Mouse (Mus musculus) lung, postnatal 25 days (tissue): ENCODE results near the gene Synj2.
A peak's percentile ranks its signal among the peaks of the same experiment; 100 is the strongest.

ENCODE experiments used
- DNase-seq: peaks from one replicate; pipeline ENCODE4 v3.0.0; 2022; ENCODE audit warnings: low spot score

The Synj2 gene

DNA sequence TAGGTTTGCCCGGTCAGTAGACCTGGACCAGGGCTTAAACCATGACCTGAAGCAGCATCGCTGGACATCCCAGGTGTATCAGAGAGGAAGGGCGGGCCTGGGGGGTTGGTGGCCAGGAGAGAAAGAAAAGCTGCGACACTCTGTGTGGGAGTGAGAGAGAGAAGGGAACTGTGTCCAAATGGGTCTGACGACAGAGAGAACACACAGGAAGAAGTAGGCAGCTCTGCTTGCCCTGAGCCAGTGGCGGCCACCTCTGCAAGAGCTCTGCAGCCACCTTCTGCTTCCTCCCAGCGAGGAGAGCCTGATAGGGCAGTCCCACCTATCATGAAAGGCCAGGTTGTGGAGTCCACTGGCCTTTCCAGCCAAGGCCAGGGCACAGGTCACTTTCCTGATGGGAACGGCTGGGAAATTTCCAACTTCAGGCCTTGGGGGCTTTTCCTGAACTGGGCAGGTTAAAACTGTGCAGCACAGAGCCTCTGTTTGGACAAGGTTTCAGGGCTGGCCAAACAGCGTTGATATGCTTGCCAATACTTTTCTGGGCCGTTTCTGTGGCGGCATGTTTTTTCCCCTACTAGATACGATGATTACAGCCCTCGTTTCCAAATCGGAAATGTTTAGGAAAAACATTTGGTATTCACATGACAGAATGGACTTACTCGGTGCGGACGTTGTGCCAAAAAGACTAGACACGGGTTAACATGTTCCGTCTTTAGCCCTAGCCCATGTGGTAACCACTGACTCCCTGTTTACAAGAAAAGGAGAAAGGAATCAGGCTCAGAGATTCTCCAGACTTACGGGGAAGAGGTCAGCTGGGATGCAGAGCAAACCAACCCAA is 35.4 kb downstream of the Synj2 start:
- DNase-seq: peak; percentile 40

DNA sequence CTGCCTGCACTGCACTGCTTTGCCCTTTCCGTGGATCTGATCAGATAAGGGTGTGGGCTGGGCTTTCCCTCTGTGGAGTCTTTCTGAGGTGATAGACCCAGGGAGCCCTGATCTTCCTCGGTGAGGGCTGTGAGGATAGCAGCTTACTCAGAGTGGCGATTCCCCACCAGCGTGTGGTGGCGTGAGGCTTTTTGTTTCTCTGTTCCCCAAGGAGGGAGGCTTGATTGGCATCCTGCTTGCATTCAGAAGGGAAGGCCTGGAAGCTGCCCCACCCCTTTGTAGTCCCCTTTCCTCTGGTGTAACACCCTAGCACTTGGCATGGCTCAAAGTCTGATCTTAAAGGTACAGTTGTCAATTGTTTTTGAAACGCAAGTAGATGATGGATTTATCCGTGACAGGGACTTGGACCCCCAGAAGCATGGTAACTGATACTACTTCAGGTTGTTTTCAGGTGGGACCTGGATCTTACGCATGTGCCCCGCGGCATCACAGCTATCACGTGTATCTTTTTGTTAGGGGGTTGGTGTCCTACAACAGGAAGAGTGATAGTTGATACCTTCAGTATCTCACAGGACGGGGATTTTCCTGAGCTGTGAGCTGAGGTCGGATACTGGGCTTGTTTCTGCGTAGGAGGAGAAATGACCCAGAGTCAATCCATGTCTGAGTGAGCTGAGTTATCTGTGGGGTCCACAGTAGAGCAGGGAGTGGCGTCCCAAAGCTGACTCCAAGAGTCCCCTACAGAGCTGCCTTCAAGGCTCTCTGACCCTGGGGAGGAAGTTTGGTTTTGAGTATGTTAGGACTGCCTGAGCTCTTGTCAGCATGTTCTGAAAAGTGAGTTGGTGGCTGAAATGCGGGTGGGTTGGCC is 36.2 kb downstream of the Synj2 start:
- peak; percentile 84 for DNase-seq

DNA sequence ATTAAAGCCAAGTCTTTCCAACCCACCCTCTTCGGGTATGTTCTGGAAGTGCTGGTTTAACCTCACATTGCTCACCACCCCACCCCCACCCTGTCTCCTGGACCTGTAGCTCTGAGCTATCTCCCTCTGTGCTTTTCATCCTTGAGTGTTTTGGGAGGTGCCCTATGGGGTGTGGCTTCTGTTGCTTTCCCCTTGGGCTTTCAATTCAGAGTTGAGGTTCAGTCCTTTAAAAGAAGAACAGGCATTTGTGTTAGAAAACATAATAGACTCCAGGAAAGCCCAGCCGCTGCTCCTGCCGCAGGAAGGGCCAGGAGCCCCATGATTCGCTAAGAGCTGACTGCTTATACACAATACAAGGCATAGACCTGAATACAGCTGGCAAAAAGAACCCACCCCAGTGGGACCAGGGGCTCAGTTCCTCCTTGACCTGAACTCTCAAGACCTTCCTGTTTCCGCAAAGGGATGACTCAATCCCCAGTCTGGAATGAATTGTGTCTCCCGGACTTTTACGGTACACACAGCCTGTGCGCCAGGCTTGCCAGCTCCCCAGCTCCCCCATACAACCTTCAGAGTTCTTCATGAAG is 36.9 kb downstream of the Synj2 start:
- peak; percentile 44 for DNase-seq

DNA sequence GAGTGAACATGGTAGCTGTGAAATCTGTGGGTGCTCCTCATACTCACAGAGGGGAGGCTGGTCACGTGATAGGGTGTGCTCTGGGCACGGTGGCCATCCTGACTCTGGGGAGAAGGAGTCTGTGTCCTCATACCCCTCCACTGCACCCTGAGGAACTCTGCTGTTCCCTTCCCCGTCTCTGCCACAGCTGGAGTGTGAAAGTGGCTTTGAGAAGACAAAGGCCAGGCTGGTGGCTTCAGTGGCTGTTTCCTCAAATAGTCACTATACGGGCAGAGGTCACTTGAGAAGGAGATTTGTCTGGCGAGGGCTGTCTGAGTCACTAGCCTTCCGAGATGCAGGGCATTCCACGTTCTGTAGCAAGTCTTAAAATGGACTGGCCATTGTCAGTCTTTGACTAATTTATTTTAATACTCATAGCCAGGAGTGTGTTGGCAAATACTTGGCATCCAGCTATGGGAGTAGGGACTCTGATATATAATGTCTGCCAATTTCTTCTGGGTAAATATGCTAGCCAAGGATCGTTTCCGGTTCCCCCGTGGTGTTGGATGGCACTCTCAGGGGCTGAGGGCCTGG is 37.5 kb downstream of the Synj2 start:
- no peak for DNase-seq

DNA sequence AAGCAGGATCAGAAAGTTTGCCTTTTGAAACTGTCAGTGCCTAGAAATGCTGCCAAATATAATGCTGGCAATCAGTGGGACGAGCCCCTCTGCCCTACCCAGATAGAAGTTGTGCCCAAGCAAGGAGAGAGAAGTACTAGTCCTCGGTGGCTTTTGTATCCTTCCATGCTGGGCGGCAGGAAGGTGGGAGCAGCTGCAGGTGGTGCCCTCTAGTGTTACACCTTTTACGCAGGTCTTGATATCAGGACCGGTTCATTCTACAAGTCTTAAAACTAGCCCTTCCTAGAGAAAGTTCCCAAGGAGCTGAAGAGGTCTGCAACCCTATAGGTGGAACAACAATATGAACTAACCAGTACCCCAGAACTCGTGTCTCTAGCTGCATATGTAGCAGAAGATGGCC is 39.8 kb downstream of the Synj2 start:
- peak; percentile 46 for DNase-seq

DNA sequence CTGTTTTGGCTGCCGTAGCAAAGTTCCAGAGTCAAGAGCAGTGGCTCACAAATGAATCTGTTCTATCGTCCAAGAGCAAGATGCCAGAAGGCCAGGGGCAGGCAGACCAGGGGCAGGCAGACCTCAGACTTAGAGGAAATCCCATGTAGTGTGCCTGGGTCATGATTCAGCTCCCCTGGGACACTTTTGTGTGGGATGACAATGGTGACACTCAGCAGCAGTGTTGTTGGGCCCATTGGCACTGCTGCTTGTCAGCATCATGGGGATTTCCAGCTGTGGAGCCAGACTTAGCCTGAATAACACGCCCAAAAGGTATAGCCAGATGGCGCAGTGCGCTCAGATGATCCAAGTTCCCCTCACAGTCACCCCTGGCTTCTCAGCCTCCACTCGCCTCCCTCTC is 42.1 kb downstream of the Synj2 start:
- no peak for DNase-seq

DNA sequence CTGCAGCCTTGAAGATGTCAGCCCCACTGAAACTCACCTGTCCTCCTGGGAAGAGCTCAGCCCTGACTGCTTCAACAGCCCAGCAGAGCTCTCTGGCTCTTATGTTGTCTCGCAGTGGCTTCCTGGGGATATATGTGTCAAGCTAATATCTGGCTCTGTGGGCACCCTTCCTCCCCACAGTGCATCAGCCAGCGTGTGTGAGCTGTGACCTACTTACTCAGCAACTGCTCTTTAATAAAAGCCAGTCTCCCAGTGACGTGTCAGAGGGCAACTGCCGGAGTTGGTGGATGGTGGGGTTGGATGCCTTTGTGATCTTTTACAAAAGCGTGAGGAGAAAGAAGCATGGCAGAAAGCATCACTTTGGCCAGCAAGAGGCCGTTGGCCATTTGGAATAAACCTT is 42.8 kb downstream of the Synj2 start:
- no peak for DNase-seq

DNA sequence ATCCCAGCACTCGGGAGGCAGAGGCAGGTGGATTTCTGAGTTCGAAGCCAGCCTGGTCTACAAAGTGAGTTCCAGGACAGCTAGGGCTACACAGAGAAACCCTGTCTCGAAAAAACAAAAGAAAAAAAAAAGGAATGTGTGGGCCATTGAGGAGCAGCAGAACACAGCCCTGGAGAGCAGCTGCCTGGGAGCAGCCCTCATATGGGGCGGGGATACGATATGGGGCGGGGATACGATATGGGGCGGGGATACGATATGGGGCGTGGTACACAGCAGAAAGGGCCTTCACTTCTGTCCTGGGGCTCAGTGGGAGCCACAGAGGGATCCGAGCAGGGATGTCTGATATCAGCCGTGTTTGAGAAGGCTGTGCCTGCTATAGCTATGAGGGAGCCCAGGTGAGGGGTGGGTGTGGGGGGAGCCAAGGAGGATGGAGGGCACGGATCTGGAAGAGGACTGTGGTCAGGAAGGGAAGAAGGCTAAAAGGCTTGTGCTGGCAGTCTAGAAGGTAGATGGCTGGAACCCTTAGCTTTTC is 43.7 kb downstream of the Synj2 start:
- no peak for DNase-seq

DNA sequence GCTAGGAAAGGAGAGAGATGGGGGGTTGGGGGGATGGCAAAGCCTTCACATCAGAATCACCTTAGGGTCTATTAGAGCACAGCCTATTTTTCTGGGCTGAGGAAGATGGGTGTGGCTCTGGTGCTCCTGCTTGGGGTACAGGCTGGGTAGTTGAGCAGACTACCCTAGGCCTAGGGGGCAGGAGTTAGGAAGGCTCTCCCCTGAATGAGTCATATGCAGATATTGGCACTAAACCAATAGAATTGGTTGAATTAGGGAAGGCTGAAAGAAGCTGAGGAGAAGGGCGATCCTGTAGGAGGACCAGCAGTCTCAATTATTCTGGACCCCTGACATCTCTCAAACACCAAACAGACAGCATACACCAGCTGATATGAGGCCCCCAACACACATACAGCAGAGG is 44.2 kb downstream of the Synj2 start:
- DNase-seq: no peak

DNA sequence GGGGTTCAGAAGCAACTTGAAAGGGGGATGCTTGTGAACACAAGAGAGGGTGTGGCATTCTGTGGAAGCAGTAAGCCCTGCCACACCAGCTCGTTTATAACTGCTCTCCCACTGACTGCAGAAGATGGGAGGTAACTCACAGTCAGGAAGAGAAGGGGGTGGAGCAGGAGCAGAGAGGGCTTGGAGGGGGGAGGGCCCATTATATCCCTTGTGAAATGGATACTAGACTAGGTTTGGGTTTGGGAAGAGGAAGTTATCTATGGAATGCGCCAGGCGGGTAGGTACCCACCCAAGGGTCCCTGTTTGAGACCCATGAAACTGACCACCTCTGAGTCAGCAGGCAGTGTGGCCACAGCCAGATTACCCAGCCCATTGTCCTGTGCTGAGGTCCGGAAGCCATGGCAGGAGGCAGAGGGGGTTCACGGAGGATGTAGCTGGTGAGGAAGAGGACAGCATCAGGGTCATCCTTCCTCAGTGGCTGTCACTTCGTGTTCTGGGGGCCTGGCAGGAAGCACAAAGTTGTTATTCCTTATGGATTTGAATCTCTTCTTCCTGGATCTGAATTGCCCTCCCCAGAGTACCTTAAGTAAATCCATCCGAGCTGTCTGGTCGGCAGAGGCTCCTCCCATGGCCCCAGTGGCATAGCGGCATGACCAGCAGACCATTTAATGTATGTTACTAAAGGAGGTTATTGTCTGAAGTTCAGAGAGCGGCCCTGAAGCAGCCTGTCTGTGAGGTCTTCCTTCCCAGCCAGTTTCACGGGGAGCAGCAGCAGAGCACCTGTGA is 46.4 kb downstream of the Synj2 start:
- no peak for DNase-seq

DNA sequence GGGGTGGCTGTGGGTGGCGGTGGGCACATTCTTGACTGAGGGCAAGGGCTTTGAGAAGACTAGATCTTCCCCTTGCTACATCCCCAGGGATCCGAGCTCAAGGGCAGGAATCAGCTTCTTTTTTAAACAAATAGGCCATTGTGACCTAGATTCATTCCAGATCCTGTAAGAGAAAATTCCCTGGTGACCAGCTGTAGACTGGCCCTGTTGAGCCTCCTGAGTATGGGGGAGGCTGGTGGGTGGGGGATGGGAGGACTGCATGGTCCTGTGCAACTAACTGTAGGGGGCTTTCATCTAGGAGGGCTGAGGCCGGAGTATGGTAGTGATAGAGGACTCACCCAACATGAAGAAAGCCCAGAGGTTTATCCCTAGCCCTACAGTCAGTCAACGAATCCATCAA is 47.0 kb downstream of the Synj2 start:
- no peak for DNase-seq

DNA sequence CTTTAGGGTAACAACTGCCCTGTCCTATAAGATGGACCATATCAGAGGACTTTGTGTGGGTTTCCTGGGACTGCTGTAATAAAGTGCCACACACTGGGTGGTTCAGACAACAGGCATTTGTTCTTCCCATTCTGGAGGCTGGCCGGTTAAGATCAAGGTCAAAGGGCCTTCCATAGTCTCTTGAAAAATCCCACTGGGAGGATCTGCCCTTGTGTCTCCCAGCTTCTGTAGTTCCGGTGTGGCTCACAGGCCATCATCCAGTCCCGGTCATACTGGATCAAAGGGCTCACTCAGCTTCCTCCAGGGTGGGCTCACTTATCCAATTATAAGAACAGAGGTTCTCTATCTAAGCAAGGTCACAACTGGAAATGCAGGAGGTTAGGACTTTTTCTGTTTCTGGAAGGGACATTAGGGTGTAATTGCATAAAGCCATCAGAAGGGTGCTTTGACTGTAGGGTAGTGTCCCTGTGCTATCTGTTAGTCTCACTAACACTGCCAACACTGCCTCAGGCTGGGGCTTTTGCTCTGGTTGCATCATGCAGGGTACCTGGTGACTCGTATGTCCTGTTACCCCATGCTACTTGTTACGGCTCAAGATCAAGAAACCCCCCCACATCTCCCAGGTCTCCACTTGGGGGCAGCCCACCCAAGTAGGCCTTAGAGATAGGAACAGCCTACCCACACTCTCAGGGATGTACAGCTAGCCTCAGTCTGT is 51.9 kb downstream of the Synj2 start:
- DNase-seq: no peak

DNA sequence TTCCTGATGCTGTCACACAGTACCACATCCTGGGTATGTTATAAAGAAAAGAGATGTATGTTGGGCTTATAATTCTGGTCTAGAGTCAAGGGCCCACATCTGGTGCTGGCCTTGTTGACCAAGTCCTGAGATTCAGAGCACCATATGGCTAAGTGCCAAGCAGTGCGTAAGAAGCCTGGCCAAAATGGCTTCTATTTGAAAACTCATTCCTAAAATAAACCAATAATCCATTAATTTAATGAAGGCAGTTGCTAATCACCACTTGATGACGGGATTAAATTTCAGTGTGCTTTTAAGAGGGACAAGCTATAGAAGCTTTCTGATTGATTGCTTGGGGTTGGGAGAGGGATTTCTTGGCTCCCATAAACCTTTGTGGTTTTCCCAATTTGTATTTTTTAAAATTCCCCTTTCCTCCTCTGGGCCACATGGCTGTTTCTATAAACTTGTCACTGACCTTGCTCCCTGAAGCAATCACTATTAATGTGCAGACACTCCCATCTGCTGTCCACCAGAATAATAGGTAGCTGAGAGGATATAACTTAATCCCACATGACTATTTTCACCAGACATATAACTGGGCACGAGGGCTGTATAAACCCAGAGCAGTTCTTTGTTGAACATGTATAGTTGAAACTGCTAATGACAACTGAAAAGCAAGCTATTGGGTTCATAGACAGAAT is 52.6 kb downstream of the Synj2 start:
- no peak for DNase-seq

DNA sequence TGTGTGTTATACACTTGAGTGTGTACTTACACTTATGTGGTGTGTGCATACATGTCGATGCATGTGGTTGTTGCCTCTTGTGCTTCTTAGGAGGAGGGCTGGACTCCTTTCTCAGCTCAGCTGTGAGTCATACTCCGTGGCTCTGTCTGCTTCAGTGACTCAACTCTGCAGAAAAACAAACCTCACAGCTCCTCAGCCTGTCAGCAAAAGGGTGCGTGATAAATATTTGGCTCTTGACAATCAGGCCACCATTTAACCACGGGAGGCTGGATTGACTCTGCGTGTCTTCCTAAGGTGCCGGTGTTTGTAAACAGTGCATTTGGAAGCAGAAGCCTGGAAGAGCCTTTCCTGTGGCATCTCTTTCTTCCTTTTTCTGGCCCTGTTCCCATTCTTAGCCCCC is 53.5 kb downstream of the Synj2 start:
- no peak for DNase-seq

DNA sequence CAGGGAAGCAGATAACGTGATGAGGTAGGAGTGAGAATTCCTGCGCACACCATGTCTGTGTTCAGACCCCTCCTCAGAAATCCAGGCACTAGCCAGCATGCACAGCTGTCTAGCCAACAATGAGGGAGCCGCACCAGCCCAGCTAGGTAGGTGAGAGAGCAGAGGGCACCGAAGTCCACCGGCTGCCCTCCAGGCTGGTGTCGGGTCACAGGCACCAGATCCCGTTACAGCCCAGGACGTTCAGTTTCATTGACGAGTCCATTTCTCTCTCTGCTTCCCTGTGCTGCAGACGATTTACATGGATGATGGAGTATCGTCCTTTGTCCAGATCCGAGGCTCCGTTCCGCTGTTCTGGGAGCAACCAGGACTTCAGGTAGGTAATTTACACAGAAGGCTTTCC is 55.5 kb downstream of the Synj2 start:
- DNase-seq: no peak

DNA sequence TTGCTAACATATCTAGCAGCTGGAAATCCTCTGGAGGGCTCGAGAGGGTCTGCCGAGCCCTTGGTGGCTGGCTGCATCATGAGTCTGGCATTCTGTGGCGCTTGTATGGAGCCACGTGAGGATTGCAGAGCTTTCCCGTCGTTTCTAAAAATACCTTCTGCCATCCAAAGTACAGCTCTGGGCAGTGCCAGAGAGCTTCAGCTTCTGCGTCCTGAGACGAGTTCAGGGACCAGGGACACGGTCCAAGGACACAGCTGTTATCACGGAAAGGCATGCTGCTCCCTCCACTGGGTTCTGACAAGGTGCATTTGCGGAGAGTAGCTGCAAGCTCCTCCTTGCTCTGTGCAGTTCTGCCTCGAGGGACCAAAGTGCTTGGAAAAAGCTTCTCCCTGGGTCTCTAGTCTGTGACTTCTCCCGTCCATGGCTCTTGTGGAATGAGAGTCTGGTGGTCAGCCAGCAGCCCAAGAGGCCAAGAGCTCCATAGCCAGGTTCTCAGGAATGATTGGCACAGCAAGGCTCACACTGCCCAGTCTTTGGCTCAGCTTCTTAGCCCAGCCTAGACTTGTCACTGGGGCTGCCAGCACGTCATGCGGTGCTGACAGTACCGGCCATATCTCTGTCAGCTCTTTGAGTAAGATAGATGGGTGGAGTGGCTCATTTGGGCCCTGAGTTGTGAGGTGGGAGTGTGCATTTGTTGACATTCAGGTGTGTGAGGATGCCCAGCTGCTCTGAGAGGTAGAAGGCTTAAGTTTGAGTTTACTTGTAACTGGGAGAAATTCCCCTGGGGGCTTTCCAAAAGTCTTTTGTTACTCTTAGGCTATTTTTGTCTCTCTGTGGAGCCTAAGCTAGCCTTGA is 56.5 kb downstream of the Synj2 start:
- peak; percentile 37 for DNase-seq

DNA sequence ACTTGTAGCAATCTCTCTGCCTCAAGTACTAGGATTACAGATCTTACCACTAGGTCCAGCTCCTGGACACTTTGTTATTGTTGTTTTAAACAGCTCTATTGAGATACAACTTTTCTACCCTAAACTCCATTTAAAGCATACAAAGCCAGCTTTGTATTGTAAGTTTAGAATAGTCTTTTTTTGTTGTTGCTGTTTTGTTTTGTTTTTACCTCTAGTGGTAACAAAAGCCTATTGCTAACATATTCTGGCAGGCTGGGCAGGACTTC is 57.1 kb downstream of the Synj2 start:
- DNase-seq: no peak

DNA sequence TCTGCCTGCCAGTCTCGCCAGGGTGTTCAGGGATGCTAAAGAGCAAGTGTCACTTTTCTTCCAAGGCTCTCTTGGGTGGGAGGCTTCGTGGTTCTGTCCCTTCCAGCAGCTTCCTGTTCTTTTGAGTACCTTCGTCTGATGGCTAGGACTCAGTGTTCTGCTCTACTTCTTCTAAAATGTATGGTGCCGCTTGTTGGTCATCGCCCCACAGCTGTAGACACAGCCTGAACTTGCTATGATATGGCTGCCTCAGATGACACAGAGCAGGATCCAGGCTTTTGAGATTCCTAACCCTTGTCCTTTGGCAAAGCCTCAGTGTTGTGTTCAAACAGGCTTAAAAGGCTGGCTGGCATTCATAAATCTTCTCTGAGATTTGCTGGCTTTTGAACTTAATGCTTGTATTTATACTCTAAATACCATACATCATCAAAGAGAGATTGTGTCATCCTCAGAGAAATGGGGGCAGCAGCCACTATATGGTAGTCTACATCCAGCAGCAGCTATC is 58.0 kb downstream of the Synj2 start:
- no peak for DNase-seq

DNA sequence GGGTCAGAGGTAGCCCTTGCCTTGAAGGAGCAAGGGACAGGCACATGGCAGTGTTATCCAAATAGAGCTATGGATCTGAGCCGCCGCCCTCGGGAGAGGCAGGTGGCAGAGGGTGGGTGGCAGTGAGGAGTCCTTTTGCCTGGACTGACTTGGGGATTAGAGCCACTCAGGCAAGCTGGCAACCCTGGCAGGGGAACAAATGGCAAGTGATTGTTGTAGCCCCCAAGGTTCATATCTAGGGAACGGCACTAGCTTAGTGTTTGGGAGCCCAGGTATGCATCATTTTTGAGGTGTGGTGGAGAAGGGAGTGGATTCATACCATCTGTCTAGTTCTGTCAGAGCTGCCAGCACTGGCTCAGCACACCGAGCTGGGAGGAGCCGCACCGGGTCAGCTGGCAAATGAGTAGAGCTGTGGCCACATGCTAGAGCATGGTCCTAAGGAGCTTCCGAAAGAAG is 59.8 kb downstream of the Synj2 start:
- DNase-seq: no peak
